Mouse (Mus musculus) megakaryocyte, embryonic 14.5 days (primary cell): ENCODE measurements around the gene Rhd.

Experiments used
- FLI1 ChIP-seq: IDR thresholded peaks from 2 replicates; pipeline ENCODE4 v1.6.1; 2012; ENCODE audit warnings: low read length, inconsistent platforms, mixed read lengths
- GATA1 ChIP-seq: IDR thresholded peaks from 3 replicates; pipeline ENCODE4 v1.6.1; 2012; ENCODE audit warnings: mixed read lengths, low read length, inconsistent platforms, borderline replicate concordance

GRCm38 (mm10) chr4:134847587-134847986 is 16.7 kb upstream of the Rhd start:
- TF ChIP-seq GATA1 (no peak), FLI1 (no peak)
